Mouse (Mus musculus) E14TG2a.4 (cell line): Measurements from ENCODE around the gene Gper1.

ENCODE experiments used
- H3K27me3 ChIP-seq: 2 replicates; pipeline ENCODE4 v1.6.1; 2014; ENCODE audit warnings: low read length, control low read depth; ENCODE audit not compliant: insufficient read depth
- H3K36me3 ChIP-seq: 2 replicates; pipeline ENCODE4 v1.6.1; 2014; ENCODE audit warnings: low read length, control low read depth; ENCODE audit not compliant: insufficient read depth
- H3K4me1 ChIP-seq: replicated peaks from 2 replicates; pipeline ENCODE4 v1.6.1; 2014; ENCODE audit warnings: low read depth, low read length, control low read depth
- H3K4me3 ChIP-seq: replicated peaks from 2 replicates; pipeline ENCODE4 v1.5.1; 2014; ENCODE audit warnings: mild to moderate bottlenecking, low read length
- H3K9me3 ChIP-seq: 2 replicates; pipeline ENCODE4 v1.6.1; 2014; ENCODE audit warnings: low read length, control low read depth
- CTCF ChIP-seq: conservative IDR thresholded peaks from 2 replicates; pipeline ENCODE4 v1.5.1; 2014; ENCODE audit warnings: low read length
- NANOG ChIP-seq: IDR thresholded peaks from 2 replicates; pipeline ENCODE4 v1.6.1; 2014; ENCODE audit warnings: borderline replicate concordance, low read length, mixed read lengths
- POU5F1 ChIP-seq: IDR thresholded peaks from 2 replicates; pipeline ENCODE4 v1.6.1; 2014; ENCODE audit warnings: low read length, borderline replicate concordance

Gene Gper1

DNA sequence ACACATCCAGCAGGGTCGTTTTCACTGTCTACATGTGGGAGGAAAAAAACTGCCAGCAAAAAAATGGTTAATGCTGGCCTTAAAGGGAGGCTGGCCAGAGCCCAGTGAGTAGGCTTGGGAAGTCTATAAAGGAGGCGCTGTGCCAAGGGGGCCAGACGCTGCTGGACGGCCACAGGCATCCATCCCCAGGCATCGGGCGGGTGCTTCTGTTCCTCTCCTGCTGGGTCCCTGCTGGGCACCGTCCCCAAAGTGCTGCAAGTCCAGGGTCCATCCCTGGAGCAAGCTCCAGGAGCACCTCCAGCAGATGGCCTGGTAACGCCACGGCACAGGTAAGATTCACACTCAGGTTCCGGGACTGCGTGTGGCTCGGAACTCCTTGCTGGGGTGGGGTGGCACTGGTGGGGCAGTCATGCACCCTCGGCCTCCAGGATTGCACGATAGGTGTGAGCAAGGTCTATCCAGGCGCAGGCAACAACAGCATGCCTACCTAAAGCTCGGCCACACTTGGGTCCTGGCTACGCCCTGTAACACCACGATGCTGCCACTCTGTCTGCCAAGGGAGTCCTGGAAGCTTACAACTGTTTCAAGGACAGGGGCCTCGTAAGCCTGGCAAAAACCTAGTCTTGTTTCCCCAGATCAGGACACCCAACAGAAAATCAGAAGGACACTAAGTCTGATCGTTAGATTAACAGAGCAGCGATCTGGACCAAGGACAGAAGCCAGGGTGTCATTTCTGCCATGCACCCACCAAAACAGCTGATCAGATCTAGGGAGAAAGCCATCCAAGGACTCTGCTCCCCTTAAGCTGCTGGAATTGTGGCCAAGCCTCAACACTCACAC lies at the start of gene Gper1:
Gene Gper1, plus strand, starts transcription at position 126 of the 840 bp plus-strand sequence.
- Histone ChIP-seq H3K9me3 (no peaks in the 10 kb centered on the region), H3K4me3 (no peak within 1 kb of the TSS), H3K4me1 (peaks cover 35% of the 10 kb centered on the region), H3K36me3 (peaks cover 59% of the 10 kb centered on the region), H3K27me3 (no peaks in the 10 kb centered on the region)
- TF ChIP-seq POU5F1 = no peak
- no peak for TF ChIP-seq CTCF
- no peak for TF ChIP-seq NANOG

DNA sequence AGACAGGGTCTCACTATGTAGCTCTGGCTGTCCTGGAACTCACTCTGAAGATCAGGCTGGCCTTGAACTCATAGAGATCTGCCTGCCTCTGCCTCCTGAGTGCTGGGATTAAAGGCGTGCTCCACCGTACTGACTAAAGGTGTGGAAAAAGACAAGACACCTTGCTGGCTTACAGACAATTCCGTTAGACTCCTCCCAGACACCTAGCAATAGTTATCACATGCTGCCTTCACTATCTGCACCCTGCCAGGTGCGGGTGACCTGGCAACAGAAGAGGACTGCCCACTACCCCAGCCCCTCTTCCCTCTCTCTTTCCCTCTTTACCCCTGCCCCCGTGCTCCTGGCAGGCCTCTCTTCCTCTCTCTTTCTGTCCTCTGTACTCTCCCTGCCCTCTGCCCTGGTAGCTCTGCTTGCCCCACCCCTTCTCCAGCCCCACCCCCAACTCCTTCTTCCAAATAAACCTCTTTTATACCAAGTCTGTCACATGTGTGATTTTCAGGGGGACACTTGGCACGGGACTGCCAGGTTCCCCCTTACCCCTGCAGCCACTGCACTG lies 49.0 kb upstream of the Gper1 start:
- TF ChIP-seq CTCF (no peak), NANOG (no peak), POU5F1 (no peak)
- Histone ChIP-seq H3K9me3 (no peaks in the 10 kb centered on the region), H3K36me3 (peaks cover 30% of the 10 kb centered on the region), H3K4me3 (no peak overlapping the region), H3K27me3 (no peaks in the 10 kb centered on the region), H3K4me1 (peaks cover 84% of the 10 kb centered on the region)

DNA sequence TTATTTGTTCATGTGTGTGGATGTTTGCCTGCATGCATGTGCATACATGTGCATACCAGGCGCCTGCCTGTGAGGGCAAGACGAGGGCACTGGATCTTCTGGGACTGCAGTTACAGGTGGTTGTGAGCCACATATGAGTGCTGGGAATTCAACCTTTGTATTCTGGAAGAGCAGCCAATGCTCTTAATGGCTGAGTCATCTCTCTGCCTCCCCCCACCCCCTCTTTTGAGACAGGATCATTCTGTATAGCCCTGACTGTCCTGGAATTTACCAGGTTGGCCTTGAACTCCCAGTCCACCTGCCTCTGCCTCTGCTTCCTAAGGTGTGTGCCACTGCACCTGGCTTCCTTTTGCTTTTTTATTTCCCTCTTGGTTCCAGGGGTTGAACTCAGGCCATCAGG lies 48.1 kb upstream of the Gper1 start:
- Histone ChIP-seq H3K36me3 (peaks cover 29% of the 10 kb centered on the region), H3K27me3 (no peaks in the 10 kb centered on the region), H3K4me3 (no peak overlapping the region), H3K4me1 (peaks cover 86% of the 10 kb centered on the region), H3K9me3 (no peaks in the 10 kb centered on the region)
- no peak for TF ChIP-seq CTCF
- no peak for TF ChIP-seq POU5F1
- TF ChIP-seq NANOG = no peak

DNA sequence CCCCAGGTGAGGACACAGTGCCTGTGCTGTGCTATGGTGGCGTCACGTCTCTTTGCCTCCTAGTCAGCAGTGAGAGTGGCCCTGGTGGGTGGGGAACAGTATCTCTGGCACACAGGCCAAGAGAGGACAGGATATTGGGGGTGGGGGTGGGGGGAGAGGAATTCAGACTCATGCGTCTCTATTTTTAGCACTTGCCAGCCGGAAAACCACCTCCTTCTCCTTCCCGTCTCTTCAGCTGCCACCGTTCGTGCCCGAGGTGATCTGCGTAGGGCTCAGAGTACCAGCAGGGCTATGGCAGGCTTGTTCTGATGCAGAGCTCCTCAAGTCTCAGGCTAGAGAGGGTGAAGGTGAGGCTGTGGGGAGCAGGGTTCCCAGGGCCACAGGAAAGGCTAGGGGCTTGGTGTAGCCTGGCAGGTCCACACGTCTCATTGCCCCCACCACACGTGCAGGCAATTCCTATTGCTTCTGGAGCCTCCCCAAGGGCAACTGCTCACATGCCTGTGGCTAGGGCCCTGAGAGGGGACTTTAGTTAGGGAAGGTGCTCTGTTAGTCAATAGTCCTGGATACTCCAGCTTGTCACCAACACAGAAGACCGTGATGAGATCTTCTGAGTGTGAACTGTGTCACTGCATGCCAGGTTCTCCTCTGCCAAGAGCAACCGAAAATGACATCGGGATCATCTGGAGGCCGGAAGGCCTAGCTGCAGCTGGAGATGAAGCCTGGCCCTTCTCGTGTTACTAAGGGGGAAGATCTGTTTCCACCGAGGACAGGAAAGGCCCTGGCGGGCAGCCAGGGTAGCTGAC lies 45.3 kb upstream of the Gper1 start, which contains the start of gene Gpr146:
Gene Gpr146, plus strand, starts transcription at position 230 of the 803 bp plus-strand sequence.
- no peaks in the 10 kb centered on the region for H3K9me3 ChIP-seq
- no peak within 1 kb of the TSS for H3K4me3 ChIP-seq
- H3K36me3 ChIP-seq = peaks cover 23% of the 10 kb centered on the region
- peaks cover 83% of the 10 kb centered on the region for H3K4me1 ChIP-seq
- TF ChIP-seq POU5F1 (no peak), NANOG (no peak), CTCF (no peak)
- H3K27me3 ChIP-seq = 0 out of 2 replicates have a peak, but pooled peaks cover 4% of the 10 kb centered on the region

DNA sequence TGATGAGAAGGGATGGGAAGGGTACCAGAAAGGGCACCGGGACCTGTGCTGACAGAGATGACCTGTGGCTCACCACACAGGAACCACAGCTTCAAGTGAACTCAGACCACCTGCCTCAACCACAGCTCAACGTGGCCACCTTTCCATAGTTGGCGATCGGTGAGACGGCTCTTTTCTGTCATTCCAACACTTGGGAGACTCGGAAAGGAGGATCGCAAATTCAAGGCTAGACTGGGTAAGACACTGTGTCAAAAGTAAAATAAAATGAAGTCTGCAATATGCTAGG lies 44.7 kb upstream of the Gper1 start:
- H3K27me3 ChIP-seq = 0 out of 2 replicates have a peak, but pooled peaks cover 4% of the 10 kb centered on the region
- H3K4me1 ChIP-seq = peaks cover 83% of the 10 kb centered on the region
- no peak for TF ChIP-seq CTCF
- no peak for TF ChIP-seq NANOG
- TF ChIP-seq POU5F1 = no peak
- no peak overlapping the region for H3K4me3 ChIP-seq
- H3K36me3 ChIP-seq = peaks cover 23% of the 10 kb centered on the region
- no peaks in the 10 kb centered on the region for H3K9me3 ChIP-seq

DNA sequence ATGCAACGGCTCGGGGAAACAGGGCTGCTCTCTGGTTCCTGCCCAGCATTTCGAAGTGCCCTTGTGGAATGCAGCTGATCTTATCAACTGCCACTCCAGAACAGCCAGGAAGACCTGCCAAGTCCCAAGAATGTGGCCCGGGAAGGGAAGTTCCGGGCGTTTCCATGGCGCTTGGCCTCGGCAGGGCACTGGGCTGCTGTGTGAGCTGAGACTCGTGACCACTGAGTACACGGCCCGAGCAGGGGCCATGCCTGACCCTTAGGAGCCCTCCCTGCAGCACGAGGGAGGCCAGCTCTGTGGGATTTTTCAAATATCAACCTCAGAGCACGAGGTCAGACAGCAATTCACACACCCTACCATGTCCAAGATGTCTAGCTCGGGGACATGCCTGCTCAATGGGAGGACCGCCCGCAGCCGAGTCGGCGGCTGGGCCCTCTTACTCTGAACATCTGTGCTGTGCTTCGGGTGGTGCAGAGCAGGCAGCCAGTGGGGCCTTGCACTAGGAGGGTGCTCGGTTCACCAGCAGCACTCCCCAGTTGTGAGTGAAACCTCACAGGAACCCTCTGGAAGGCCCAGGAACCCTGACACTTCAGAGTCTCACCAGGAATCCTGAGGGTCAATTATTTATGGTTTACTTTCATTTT lies 43.8 kb upstream of the Gper1 start:
- TF ChIP-seq POU5F1 = no peak
- TF ChIP-seq NANOG = no peak
- TF ChIP-seq CTCF = no peak
- 0 out of 2 replicates have a peak overlapping the region, but pooled peaks have one; percentile 85 for H3K4me3 ChIP-seq
- H3K9me3 ChIP-seq = no peaks in the 10 kb centered on the region
- peaks cover 85% of the 10 kb centered on the region for H3K4me1 ChIP-seq
- H3K27me3 ChIP-seq = 0 out of 2 replicates have a peak, but pooled peaks cover 4% of the 10 kb centered on the region
- peaks cover 23% of the 10 kb centered on the region for H3K36me3 ChIP-seq

DNA sequence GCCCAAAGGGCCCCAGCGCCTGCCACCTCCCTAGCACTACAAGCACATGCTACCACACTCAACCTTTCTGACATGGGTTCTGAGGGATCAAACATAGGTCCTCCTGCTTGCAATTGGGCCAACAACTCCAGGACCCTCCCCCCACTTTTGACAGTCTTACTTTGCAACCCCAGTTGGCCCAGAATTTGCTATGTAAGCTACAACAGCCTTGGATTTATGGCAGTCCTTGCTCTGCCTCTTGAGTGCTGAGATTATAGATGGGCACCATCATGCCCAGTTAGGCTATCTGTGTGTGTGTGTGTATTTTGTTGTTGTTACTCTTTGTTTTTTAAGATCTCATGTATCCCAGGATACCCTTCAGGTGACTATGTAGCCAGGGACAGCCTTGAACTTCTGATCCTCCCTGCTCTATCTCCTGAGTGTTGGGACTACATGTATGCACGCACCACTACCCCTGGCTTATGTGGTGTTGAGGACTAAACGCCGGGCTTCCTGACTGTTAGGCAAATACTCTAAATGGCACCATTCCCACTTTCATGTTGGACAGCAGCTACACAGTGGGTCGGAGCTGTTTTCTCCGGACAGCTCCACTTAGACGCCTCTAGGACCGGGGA lies 43.1 kb upstream of the Gper1 start:
- 0 out of 2 replicates have a peak, but pooled peaks cover 4% of the 10 kb centered on the region for H3K27me3 ChIP-seq
- H3K4me1 ChIP-seq = peaks cover 83% of the 10 kb centered on the region
- peaks cover 28% of the 10 kb centered on the region for H3K36me3 ChIP-seq
- TF ChIP-seq CTCF = no peak
- no peak for TF ChIP-seq NANOG
- TF ChIP-seq POU5F1 = no peak
- no peaks in the 10 kb centered on the region for H3K9me3 ChIP-seq
- H3K4me3 ChIP-seq = peak overlapping the region; percentile 85
